Mouse (Mus musculus) heart, embryonic 16.5 days (tissue): Measurements from ENCODE around the gene Lemd1. TPM values are rescaled to one million over a fixed set of nuclear protein-coding genes. Genes with fewer than 3 reads are reported as not detected.

Experiments
- ATAC-seq: fragments of 200-750 bp; cut with Nextera tagmentation; replicated peaks from 2 replicates; pipeline ENCODE4 v1.8.0; 2017; ENCODE audit warnings: moderate number of reproducible peaks; ENCODE audit not compliant: insufficient read depth, low FRiP score; ENCODE audit errors: extremely low read depth
- H3K27ac ChIP-seq: fragments of 300-500 bp; sonication (generic); 2 replicates; pipeline ENCODE4 v1.5.1; 2014; ENCODE audit warnings: mild to moderate bottlenecking, low read length, control low read depth, moderate library complexity
- H3K27me3 ChIP-seq: fragments of 300-500 bp; sonication (generic); 2 replicates; pipeline ENCODE4 v1.6.1; 2014; ENCODE audit warnings: low read length, mixed read lengths; ENCODE audit not compliant: control insufficient read depth, insufficient read depth
- H3K36me3 ChIP-seq: fragments of 300-500 bp; sonication (generic); 2 replicates; pipeline ENCODE4 v1.6.1; 2014; ENCODE audit not compliant: control insufficient read depth, insufficient read depth
- H3K4me1 ChIP-seq: fragments of 300-500 bp; sonication (generic); 2 replicates; pipeline ENCODE4 v1.6.1; 2014; ENCODE audit warnings: low read length, mixed read lengths; ENCODE audit not compliant: control insufficient read depth, insufficient read depth
- H3K4me2 ChIP-seq: fragments of 300-500 bp; sonication (generic); 2 replicates; pipeline ENCODE4 v1.6.1; 2014; ENCODE audit warnings: low read depth, mild to moderate bottlenecking, control low read depth, low read length
- H3K4me3 ChIP-seq: fragments of 300-500 bp; sonication (generic); 2 replicates; pipeline ENCODE4 v1.5.1; 2014; ENCODE audit warnings: mild to moderate bottlenecking, control low read depth, low read length
- H3K9ac ChIP-seq: fragments of 300-500 bp; sonication (generic); 2 replicates; pipeline ENCODE4 v1.6.1; 2014; ENCODE audit warnings: low read length, control low read depth
- H3K9me3 ChIP-seq: fragments of 300-500 bp; sonication (generic); replicated peaks from 2 replicates; pipeline ENCODE4 v1.6.1; 2016; ENCODE audit warnings: low read length; ENCODE audit not compliant: control insufficient read depth
- WGBS: fragments of 180-500 bp; shearing (Covaris S2); extraction: QIAGEN DNeasy Blood & Tissue Kit; methylation state at CpG from one replicate; pipeline ENCODE4 v1.1.7; 2014; 5-methylcytosine and 5-hydroxymethylcytosine counted together
- polyA plus RNA-seq: library from polyadenylated mRNA; unstranded; fragments of >200 nt; fragmentation: Nextera tagmentation; extraction: Ambion mirVana; gene quantifications from 2 replicates; pipeline ENCODE4 v1.2.1, GENCODE M21; 2015

Lemd1 gene
- polyA plus RNA-seq, 1 experiment from 2014 or later, result not detected

DNA sequence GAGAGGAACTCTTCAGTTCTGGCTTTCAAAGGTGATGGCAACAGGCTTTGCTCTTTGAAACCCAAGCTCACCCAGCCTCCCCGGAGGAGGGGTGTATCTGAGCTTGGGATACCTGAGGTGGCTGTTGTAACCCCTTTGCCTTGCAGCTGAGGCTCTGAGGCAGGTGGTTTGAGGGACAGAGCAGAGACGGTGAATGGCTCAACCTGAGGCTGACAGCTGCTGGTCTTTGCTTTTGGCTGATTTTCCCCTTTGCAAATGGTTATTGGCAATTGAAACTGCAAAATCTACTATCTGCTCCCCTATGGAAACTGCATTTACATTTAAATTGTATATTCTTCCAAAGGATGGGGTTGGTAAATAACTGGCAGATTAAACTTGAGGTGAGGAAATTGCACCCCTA lies 30.4 kb downstream of the Lemd1 start:
- 0 out of 2 replicates have a peak, but pooled peaks cover 2% of the 10 kb centered on the region for H3K9me3 ChIP-seq
- no peak overlapping the region for H3K9ac ChIP-seq
- ATAC-seq, result no peak
- H3K27ac ChIP-seq, result no peak overlapping the region
- no peak overlapping the region for H3K4me3 ChIP-seq
- H3K27me3 ChIP-seq, result peaks cover 5% of the 10 kb centered on the region; the same call in 1 of the 2 replicates
- 40% methylated on average over 2 of the region's 2 CpGs for WGBS
- no peaks in the 10 kb centered on the region for H3K4me1 ChIP-seq
- no peak overlapping the region for H3K4me2 ChIP-seq
- no peaks in the 10 kb centered on the region for H3K36me3 ChIP-seq

DNA sequence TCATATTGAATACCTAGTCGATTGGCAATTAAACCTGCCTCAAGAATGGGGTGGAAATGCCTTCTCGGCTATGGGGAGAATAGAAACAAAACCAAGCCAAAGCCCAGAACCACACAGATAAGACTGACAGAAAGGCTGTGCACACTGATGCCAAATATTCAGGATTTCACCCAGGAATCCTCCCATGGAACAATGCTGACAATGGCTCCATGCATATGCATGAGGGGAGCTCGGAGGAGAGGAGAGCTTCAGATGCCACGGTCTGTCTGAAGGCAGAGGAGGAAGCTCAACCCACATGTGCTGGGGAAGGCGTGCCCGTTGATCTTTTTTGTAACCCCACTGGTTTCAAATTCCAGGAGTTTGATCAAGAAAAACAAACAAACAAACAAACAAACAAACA lies 30.9 kb downstream of the Lemd1 start:
- no peak for ATAC-seq
- Histone ChIP-seq H3K27me3 (peaks cover 5% of the 10 kb centered on the region; the same call in 1 of the 2 replicates), H3K9me3 (0 out of 2 replicates have a peak, but pooled peaks cover 2% of the 10 kb centered on the region), H3K4me3 (no peak overlapping the region), H3K4me2 (no peak overlapping the region), H3K27ac (no peak overlapping the region), H3K4me1 (no peaks in the 10 kb centered on the region), H3K36me3 (no peaks in the 10 kb centered on the region), H3K9ac (no peak overlapping the region)
- WGBS, result 32% methylated on average over 6 of the region's 6 CpGs

DNA sequence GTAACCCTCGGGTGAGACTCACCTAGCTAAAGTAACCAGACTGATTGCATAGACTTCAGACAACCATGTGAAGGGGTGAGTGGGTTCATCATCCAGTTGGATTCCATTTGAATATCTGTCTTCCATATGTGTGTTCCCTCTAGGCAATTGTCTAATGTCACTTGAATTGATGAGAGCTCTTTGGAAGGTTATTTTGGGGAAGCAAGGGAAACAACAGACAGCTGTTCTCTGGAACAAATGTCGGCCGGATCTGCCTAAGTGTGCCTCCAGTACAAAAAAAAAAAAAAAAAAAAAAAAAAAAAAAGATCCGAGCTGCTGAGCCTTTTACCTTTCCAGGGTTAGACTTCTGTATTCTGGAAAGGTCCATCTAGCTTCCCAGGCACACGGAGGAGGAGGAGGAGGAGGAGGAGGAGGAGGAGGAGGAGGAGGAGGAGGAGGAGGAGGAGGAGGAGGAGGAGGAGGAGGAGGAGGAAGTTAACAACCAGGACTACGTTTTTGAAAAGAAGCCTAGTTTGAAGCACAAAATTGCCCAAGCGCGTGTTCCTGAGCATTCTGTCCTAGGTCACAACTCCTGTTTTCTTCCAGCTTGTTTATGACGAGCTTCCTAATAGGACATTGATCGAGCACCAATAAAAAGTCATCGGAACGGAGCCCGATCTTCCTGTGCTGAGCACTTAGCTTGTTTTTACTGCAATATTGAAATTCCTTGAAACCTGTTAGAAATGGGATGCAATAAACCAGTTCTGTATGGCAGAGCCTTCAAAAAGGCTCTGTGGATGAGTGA lies 35.3 kb downstream of the Lemd1 start:
- H3K4me3 ChIP-seq, result no peak overlapping the region
- H3K4me2 ChIP-seq, result no peak overlapping the region
- H3K4me1 ChIP-seq, result no peaks in the 10 kb centered on the region
- ATAC-seq, result no peak
- H3K27ac ChIP-seq, result no peak overlapping the region
- no peaks in the 10 kb centered on the region for H3K36me3 ChIP-seq
- H3K9ac ChIP-seq, result no peak overlapping the region
- H3K27me3 ChIP-seq, result peaks cover 2% of the 10 kb centered on the region; the same call in 1 of the 2 replicates
- no peaks in the 10 kb centered on the region for H3K9me3 ChIP-seq
- 78% methylated on average over 13 of the region's 13 CpGs for WGBS

DNA sequence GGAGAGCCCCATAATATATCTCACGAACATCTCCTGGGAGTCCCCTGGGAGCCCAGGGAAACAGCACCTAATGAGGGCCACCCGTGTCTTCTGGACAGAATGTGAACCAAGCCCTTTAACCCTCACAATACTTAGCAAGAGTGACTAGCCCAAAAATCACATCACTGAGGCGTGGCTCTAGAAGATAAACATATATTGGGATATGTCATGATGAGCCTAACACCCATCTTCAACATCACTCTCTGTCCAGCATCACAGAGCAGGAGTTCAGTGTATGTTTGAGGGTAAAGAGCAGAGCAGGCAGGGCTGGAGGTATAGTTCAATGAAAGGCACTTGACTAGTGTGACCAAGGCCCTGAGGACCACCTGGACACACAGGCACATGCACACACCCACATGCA lies 38.4 kb downstream of the Lemd1 start, which contains the start of gene Gm10188:
Gene Gm10188 (minus strand): TSS at position 101 of the 400 bp plus-strand sequence.
- ATAC-seq, result no peak
- H3K9ac ChIP-seq, result no peak within 1 kb of the TSS
- H3K4me1 ChIP-seq, result no peaks in the 10 kb centered on the region
- H3K27me3 ChIP-seq, result 0 out of 2 replicates have a peak, but pooled peaks cover 3% of the 10 kb centered on the region
- 77% methylated on average over 3 of the region's 3 CpGs for WGBS
- no peak within 1 kb of the TSS for H3K4me3 ChIP-seq
- no peak within 1 kb of the TSS for H3K4me2 ChIP-seq
- no peak within 1 kb of the TSS for H3K27ac ChIP-seq
- no peaks in the 10 kb centered on the region for H3K36me3 ChIP-seq
- no peaks in the 10 kb centered on the region for H3K9me3 ChIP-seq

DNA sequence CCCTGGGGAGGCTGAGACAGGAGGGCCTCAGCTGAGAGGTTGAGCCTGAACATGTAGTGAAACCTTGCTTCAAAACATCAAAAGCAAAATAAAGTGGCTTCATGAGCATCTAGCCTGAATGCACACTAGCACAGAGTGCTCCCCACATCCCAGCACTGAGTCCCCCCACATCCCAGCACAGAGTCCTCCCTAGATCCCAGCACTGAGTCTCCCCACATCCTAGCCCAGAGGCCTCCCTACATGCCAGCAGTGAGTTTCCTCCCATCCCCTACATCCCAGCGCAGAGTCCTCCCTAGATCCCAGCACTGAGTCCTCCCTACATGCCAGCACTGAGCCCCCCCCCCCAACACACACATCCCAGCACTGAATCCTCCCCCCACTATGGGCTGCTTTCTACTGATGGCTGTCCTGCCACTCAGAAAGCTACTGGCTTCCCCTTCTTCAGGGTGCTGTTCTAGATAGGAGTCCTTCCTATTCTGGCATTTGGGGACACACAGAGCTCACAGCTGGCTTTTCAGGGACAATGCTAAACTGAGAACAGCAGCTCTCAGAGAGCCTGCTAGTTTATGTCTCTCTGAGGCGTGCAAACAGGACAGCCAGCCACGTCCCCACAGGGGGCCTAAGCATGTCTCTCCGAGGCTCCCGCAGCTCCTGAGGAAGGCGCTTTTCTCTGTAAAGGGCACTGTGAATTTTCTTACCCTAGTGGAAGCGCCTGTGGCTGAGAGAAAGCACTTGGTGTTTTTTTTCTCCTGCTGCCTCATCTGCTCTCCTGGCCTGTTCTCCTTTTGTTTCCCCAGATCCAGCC lies 40.4 kb downstream of the Lemd1 start:
- no peaks in the 10 kb centered on the region for H3K9me3 ChIP-seq
- H3K9ac ChIP-seq, result no peak overlapping the region
- no peak overlapping the region for H3K4me2 ChIP-seq
- no peaks in the 10 kb centered on the region for H3K36me3 ChIP-seq
- no peak overlapping the region for H3K4me3 ChIP-seq
- 57% methylated on average over 7 of the region's 7 CpGs for WGBS
- no peak overlapping the region for H3K27ac ChIP-seq
- peaks cover 10% of the 10 kb centered on the region for H3K27me3 ChIP-seq
- no peak for ATAC-seq
- no peaks in the 10 kb centered on the region for H3K4me1 ChIP-seq

DNA sequence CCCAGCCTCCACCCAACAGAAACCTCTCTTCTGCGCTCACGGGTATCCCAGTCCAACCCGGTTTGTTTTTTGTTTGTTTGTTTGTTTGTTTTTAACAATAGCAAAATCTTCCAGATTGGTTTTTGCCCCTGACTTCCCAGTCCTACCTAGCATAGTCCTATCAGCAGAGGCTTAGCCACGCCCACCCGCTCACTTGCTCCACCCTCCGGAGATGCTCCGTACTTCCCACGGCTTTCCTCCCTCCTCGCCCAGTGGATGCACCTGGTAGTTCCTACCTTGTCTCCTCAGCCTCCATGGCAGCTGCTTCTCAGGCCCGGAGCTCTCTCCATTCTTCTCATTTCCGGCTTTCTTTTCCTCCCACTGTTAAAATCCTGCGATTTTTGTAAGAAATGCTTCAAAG lies 42.3 kb downstream of the Lemd1 start:
- H3K27me3 ChIP-seq, result peaks cover 10% of the 10 kb centered on the region
- WGBS, result 24% methylated on average over 12 of the region's 12 CpGs

DNA sequence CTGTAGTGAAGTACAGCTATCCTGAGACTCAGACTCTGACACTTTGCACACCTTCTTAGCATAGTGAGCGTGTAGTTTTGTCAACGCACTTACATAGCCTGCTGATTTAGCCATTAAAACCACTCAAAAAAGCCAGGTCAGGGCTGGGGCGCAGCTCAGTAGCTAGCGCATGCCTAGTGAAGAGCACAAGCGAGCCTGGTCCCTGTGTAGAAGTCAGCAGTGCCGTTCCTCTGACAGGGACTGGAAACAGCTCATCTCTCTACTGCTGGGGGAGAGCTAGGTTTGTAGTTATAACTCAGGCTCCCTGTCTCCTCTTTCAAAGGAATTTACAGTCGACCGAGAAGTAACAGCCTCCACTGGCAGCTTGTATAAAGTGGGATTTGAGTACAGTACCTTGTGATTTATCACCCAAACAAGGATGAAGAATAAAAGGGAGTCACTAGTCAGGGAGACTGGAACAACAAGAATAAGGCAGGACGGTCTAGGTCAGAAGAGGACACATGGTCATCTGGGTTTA lies 43.6 kb downstream of the Lemd1 start:
- ATAC-seq, result no peak
- H3K36me3 ChIP-seq, result no peaks in the 10 kb centered on the region

More for the DNA sequence above, 42.3 kb downstream of the Lemd1 start:
- ATAC-seq, result no peak
- Histone ChIP-seq H3K4me2 (no peak overlapping the region), H3K27ac (no peak overlapping the region), H3K9ac (no peak overlapping the region), H3K36me3 (no peaks in the 10 kb centered on the region), H3K4me3 (no peak overlapping the region), H3K4me1 (no peaks in the 10 kb centered on the region), H3K9me3 (no peaks in the 10 kb centered on the region)

DNA sequence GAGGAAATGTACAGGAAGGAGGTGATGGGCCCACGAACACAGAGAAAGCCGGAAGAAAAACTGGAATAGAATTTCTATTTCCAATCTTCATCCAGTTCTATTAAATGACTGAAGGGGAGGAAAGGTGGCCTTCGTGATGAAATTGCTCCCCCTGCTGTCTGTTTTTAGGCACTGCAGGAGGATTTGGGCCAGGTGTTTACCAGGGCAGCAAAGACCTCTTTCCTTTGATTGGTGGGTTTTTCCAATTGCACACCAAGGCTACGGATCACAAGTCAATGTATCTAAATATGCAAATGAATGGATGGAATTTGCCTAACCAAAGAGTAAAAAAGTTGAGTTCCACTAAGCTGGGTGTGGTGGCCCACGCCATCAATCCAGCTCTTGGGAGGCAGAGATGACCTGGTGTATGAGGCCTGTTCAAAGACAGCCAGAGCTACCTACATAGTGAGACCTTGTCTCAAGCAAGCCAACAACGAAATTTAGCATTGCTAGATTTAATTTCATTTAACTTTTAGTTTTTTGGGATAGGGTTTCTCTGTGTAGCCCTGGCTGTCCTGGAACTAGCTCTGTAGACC lies 46.4 kb downstream of the Lemd1 start:
- Histone ChIP-seq H3K27ac (no peak overlapping the region), H3K4me2 (no peak overlapping the region), H3K4me3 (no peak overlapping the region), H3K36me3 (no peaks in the 10 kb centered on the region), H3K9ac (no peak overlapping the region), H3K4me1 (no peaks in the 10 kb centered on the region), H3K9me3 (no peaks in the 10 kb centered on the region), H3K27me3 (peaks cover 10% of the 10 kb centered on the region)
- no peak for ATAC-seq
- 20% methylated on average over 6 of the region's 6 CpGs for WGBS

More for the DNA sequence above, 43.6 kb downstream of the Lemd1 start:
- H3K9ac ChIP-seq, result no peak overlapping the region
- no peak overlapping the region for H3K4me3 ChIP-seq
- H3K4me1 ChIP-seq, result no peaks in the 10 kb centered on the region
- 56% methylated on average over 9 of the region's 9 CpGs for WGBS
- H3K27ac ChIP-seq, result no peak overlapping the region
- H3K27me3 ChIP-seq, result peaks cover 10% of the 10 kb centered on the region
- no peaks in the 10 kb centered on the region for H3K9me3 ChIP-seq
- H3K4me2 ChIP-seq, result no peak overlapping the region
